Mouse (Mus musculus): Measurements from ENCODE around the gene Frem1. TPM values are rescaled to one million over a fixed set of nuclear protein-coding genes. Genes with fewer than 3 reads are reported as not detected.

Frem1 gene
- polyA plus RNA-seq, 1 experiment from 2014 or later = 1.3 TPM

- Histone ChIP-seq H3K4me1 (replicated peaks; ENCODE audit: control insufficient read depth, insufficient read depth, low read length) (peaks cover 31% of the 10 kb centered on the region), H3K36me3 (ENCODE audit: control insufficient read depth, insufficient read depth) (no peaks in the 10 kb centered on the region), H3K9me3 (ENCODE audit: control insufficient read depth, low read length) (no peaks in the 10 kb centered on the region), H3K9ac (replicated peaks; ENCODE audit: low read depth, low read length) (peak overlapping the region; percentile 37), H3K4me3 (replicated peaks; ENCODE audit: low read length) (peak overlapping the region; percentile 21), H3K4me2 (ENCODE audit: low read length) (peak overlapping the region; percentile 50), H3K27ac (ENCODE audit: low read length) (peak overlapping the region; percentile 78), H3K27me3 (replicated peaks; ENCODE audit: control insufficient read depth, insufficient read depth, low read length) (no peaks in the 10 kb centered on the region)
- 5% methylated on average over 5 of the region's 5 CpGs for WGBS
- ATAC-seq = peak; percentile 70
Measured at GRCm38 (mm10) chr4:82916678-82917050, 135.5 kb downstream of the Frem1 start.

GRCm38 (mm10) chr4:82916003-82916677 is 136.0 kb downstream of the Frem1 start:
- Histone ChIP-seq H3K36me3 (ENCODE audit: control insufficient read depth, insufficient read depth) (no peaks in the 10 kb centered on the region), H3K9ac (replicated peaks; ENCODE audit: low read depth, low read length) (peak overlapping the region; percentile 37), H3K4me2 (ENCODE audit: low read length) (peak overlapping the region; percentile 50), H3K9me3 (ENCODE audit: control insufficient read depth, low read length) (no peaks in the 10 kb centered on the region), H3K27ac (ENCODE audit: low read length) (peak overlapping the region; percentile 78), H3K4me3 (replicated peaks; ENCODE audit: low read length) (peak overlapping the region; percentile 21), H3K4me1 (replicated peaks; ENCODE audit: control insufficient read depth, insufficient read depth, low read length) (peaks cover 31% of the 10 kb centered on the region), H3K27me3 (replicated peaks; ENCODE audit: control insufficient read depth, insufficient read depth, low read length) (no peaks in the 10 kb centered on the region)
- WGBS = 5% methylated on average over 14 of the region's 14 CpGs
- ATAC-seq = peak; percentile 80

- Histone ChIP-seq H3K27me3 (replicated peaks; ENCODE audit: control insufficient read depth, insufficient read depth, low read length) (no peaks in the 10 kb centered on the region), H3K36me3 (ENCODE audit: control insufficient read depth, insufficient read depth) (no peaks in the 10 kb centered on the region), H3K4me1 (replicated peaks; ENCODE audit: control insufficient read depth, insufficient read depth, low read length) (peaks cover 31% of the 10 kb centered on the region), H3K4me3 (replicated peaks; ENCODE audit: low read length) (no peak overlapping the region), H3K27ac (ENCODE audit: low read length) (peak overlapping the region; percentile 78), H3K9ac (replicated peaks; ENCODE audit: low read depth, low read length) (no peak overlapping the region; the same call in 1 of the 2 replicates), H3K9me3 (ENCODE audit: control insufficient read depth, low read length) (no peaks in the 10 kb centered on the region), H3K4me2 (ENCODE audit: low read length) (peak overlapping the region; percentile 50)
- peak; percentile 15 for ATAC-seq
- 23% methylated on average over 7 of the region's 7 CpGs for WGBS
Measured at GRCm38 (mm10) chr4:82915576-82915975, 136.6 kb downstream of the Frem1 start.

DNA sequence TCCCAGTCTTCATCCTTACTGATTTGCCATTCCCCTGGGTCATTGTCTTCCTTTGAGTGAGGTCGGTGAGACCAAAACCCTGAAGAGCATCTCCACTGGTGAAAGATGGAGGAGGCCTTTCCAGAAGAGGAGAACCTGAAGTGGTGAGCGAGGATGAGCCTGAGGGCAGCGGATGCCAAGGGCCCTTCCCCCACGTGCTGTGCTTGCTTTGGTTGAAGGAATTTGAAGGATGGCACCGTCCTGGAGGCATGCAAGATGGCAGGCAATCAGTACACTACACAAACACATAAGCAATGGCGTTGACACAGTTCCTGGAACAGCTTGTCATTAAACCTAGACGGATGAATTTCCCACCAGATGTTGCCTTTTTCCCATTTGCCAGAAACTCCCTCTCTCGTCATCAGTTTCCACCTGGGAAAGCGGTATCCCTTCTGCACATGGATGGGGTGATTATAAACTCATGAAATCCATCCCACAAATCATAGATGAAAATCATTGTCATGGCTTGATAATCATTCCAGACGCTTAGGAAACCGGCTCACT is 137.5 kb downstream of the Frem1 start:
- Histone ChIP-seq H3K4me3 (replicated peaks; ENCODE audit: low read length) (no peak overlapping the region), H3K27ac (ENCODE audit: low read length) (peak overlapping the region; percentile 78), H3K36me3 (ENCODE audit: control insufficient read depth, insufficient read depth) (no peaks in the 10 kb centered on the region), H3K9ac (replicated peaks; ENCODE audit: low read depth, low read length) (no peak overlapping the region), H3K27me3 (replicated peaks; ENCODE audit: control insufficient read depth, insufficient read depth, low read length) (no peaks in the 10 kb centered on the region), H3K4me1 (replicated peaks; ENCODE audit: control insufficient read depth, insufficient read depth, low read length) (peaks cover 31% of the 10 kb centered on the region), H3K9me3 (ENCODE audit: control insufficient read depth, low read length) (no peaks in the 10 kb centered on the region), H3K4me2 (ENCODE audit: low read length) (no peak overlapping the region)
- WGBS = 65% methylated on average over 11 of the region's 11 CpGs
- ATAC-seq = no peak

GRCm38 (mm10) chr4:82895227-82895626 is 156.9 kb downstream of the Frem1 start:
- no peak for ATAC-seq
- Histone ChIP-seq H3K36me3 (ENCODE audit: control insufficient read depth, insufficient read depth) (no peaks in the 10 kb centered on the region), H3K9me3 (ENCODE audit: control insufficient read depth, low read length) (no peaks in the 10 kb centered on the region), H3K9ac (replicated peaks; ENCODE audit: low read depth, low read length) (no peak overlapping the region), H3K27ac (ENCODE audit: low read length) (no peak overlapping the region), H3K4me1 (replicated peaks; ENCODE audit: control insufficient read depth, insufficient read depth, low read length) (peaks cover 4% of the 10 kb centered on the region), H3K27me3 (replicated peaks; ENCODE audit: control insufficient read depth, insufficient read depth, low read length) (no peaks in the 10 kb centered on the region), H3K4me2 (ENCODE audit: low read length) (no peak overlapping the region), H3K4me3 (replicated peaks; ENCODE audit: low read length) (no peak overlapping the region)
- WGBS = 91% methylated on average over 10 of the region's 10 CpGs

GRCm38 (mm10) chr4:82892247-82892646 is 159.9 kb downstream of the Frem1 start:
- H3K4me3 ChIP-seq (replicated peaks; ENCODE audit: low read length) = no peak overlapping the region
- H3K4me2 ChIP-seq (ENCODE audit: low read length) = no peak overlapping the region
- H3K9me3 ChIP-seq (ENCODE audit: control insufficient read depth, low read length) = no peaks in the 10 kb centered on the region
- WGBS = 62% methylated on average over 5 of the region's 5 CpGs
- peaks cover 4% of the 10 kb centered on the region for H3K4me1 ChIP-seq (replicated peaks; ENCODE audit: control insufficient read depth, insufficient read depth, low read length)
- H3K27me3 ChIP-seq (replicated peaks; ENCODE audit: control insufficient read depth, insufficient read depth, low read length) = no peaks in the 10 kb centered on the region
- no peaks in the 10 kb centered on the region for H3K36me3 ChIP-seq (ENCODE audit: control insufficient read depth, insufficient read depth)
- ATAC-seq = no peak
- no peak overlapping the region for H3K9ac ChIP-seq (replicated peaks; ENCODE audit: low read depth, low read length)
- no peak overlapping the region for H3K27ac ChIP-seq (ENCODE audit: low read length)

GRCm38 (mm10) chr4:82891566-82891965 is 160.6 kb downstream of the Frem1 start:
- H3K9me3 ChIP-seq (ENCODE audit: control insufficient read depth, low read length) = no peaks in the 10 kb centered on the region
- no peaks in the 10 kb centered on the region for H3K36me3 ChIP-seq (ENCODE audit: control insufficient read depth, insufficient read depth)
- H3K9ac ChIP-seq (replicated peaks; ENCODE audit: low read depth, low read length) = no peak overlapping the region
- WGBS = 67% methylated on average over 2 of the region's 2 CpGs
- peaks cover 4% of the 10 kb centered on the region for H3K4me1 ChIP-seq (replicated peaks; ENCODE audit: control insufficient read depth, insufficient read depth, low read length)
- no peak overlapping the region for H3K27ac ChIP-seq (ENCODE audit: low read length)
- H3K4me2 ChIP-seq (ENCODE audit: low read length) = no peak overlapping the region
- no peak for ATAC-seq
- no peaks in the 10 kb centered on the region for H3K27me3 ChIP-seq (replicated peaks; ENCODE audit: control insufficient read depth, insufficient read depth, low read length)
- H3K4me3 ChIP-seq (replicated peaks; ENCODE audit: low read length) = no peak overlapping the region

DNA sequence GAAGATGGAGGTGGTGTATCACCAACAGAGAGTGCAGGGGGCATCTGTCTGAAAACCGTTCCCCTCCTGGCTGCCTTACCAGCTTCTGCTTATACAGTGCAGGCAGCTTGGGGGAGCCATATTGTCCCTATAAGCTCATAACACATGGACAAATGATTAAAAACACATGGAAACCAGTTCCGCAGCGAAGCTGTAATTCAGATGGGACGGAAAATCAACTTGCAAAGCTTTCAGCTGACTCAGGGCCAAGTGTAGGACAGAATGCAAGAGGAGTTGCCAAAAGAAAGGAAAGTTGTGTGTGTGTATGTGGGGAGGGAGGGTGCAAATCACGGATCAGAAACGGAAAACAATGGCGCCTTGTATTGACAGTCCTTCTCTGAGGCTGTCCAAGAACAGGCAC is 161.1 kb downstream of the Frem1 start:
- H3K4me2 ChIP-seq (ENCODE audit: low read length) = no peak overlapping the region
- peak; percentile 92 for ATAC-seq
- H3K36me3 ChIP-seq (ENCODE audit: control insufficient read depth, insufficient read depth) = no peaks in the 10 kb centered on the region
- H3K27ac ChIP-seq (ENCODE audit: low read length) = no peak overlapping the region
- 35% methylated on average over 7 of the region's 7 CpGs for WGBS
- H3K4me1 ChIP-seq (replicated peaks; ENCODE audit: control insufficient read depth, insufficient read depth, low read length) = peaks cover 4% of the 10 kb centered on the region
- H3K9me3 ChIP-seq (ENCODE audit: control insufficient read depth, low read length) = no peaks in the 10 kb centered on the region
- H3K9ac ChIP-seq (replicated peaks; ENCODE audit: low read depth, low read length) = no peak overlapping the region
- H3K4me3 ChIP-seq (replicated peaks; ENCODE audit: low read length) = no peak overlapping the region
- H3K27me3 ChIP-seq (replicated peaks; ENCODE audit: control insufficient read depth, insufficient read depth, low read length) = no peaks in the 10 kb centered on the region

DNA sequence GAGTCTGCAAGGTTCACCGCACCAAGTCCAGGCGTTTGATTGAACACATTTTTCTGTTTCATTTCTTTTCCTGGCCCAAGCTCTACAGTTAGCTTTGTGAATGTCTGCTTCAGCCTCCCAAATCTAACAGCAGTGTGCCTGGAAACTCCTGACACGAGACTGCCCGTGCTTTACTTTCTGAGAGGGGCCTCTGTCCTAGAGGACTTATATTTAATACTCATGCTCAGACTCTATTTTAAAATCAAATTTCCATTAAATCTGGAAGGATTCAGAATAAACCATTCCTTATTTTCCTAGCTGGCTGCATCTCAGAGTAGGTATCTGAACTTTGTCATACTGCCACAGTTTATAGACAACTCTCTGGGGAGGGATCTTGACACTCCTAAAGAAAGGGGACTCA is 161.6 kb downstream of the Frem1 start:
- Histone ChIP-seq H3K27me3 (replicated peaks; ENCODE audit: control insufficient read depth, insufficient read depth, low read length) (no peaks in the 10 kb centered on the region), H3K27ac (ENCODE audit: low read length) (no peak overlapping the region), H3K4me1 (replicated peaks; ENCODE audit: control insufficient read depth, insufficient read depth, low read length) (peaks cover 4% of the 10 kb centered on the region), H3K9me3 (ENCODE audit: control insufficient read depth, low read length) (no peaks in the 10 kb centered on the region), H3K36me3 (ENCODE audit: control insufficient read depth, insufficient read depth) (no peaks in the 10 kb centered on the region), H3K4me3 (replicated peaks; ENCODE audit: low read length) (no peak overlapping the region), H3K4me2 (ENCODE audit: low read length) (no peak overlapping the region), H3K9ac (replicated peaks; ENCODE audit: low read depth, low read length) (no peak overlapping the region)
- WGBS = 78% methylated on average over 4 of the region's 4 CpGs
- no peak for ATAC-seq

Measured in forebrain, embryonic 16.5 days (tissue).